Mouse (Mus musculus): ENCODE data around the gene Proser1. TPM values are rescaled to one million over a fixed set of nuclear protein-coding genes. Genes with fewer than 3 reads are reported as not detected.

The Proser1 gene
- total and polyA plus RNA-seq, 3 experiments: 4.2 to 60.8 (median 48.3) TPM

DNA sequence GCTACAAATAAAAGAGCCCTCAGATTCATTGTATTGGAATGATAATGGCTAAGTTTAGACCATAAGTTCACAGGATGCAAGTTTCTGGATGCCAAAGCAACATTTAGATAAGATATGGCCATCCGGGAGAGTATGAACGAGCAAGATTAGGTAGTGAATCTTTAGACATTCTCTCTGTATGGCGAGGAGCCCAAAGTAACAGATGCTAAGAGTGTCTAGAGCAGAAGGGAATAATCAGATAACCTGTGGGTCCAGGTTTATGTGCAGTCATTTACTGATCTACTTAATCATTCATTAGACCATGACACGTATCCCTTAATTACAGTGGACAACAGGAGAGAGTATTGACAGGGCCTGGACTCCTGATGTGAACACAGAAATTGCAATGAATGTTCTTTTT, 39.9 kb upstream of the Proser1 start:
- H3K27me3 ChIP-seq (ENCODE audit: insufficient read depth, low read length): no peaks in the 10 kb centered on the region
- no peak overlapping the region for H3K4me3 ChIP-seq (ENCODE audit: low read depth, low read length)
- DNase-seq (ENCODE audit: low spot score) (no peak), ATAC-seq (ENCODE audit: extremely low read depth, insufficient number of reproducible peaks, low FRiP score, poor library complexity, severe bottlenecking) (no peak)
- H3K9me3 ChIP-seq (replicated peaks): peaks cover 2% of the 10 kb centered on the region
- no peaks in the 10 kb centered on the region for H3K4me1 ChIP-seq (ENCODE audit: insufficient read depth, low read depth, low read length)
- no peaks in the 10 kb centered on the region for H3K36me3 ChIP-seq (replicated peaks)
- TF ChIP-seq CTCF (IDR thresholded peaks at IDR 0.05; ENCODE audit: low read depth, low read length) (no peak), GATA1 (IDR thresholded peaks at IDR 0.05; ENCODE audit: borderline replicate concordance, low read length) (no peak), GATA2 (IDR thresholded peaks at IDR 0.05; ENCODE audit: borderline replicate concordance, low read depth, low read length) (no peak), POLR2AphosphoS5 (IDR thresholded peaks at IDR 0.05; ENCODE audit: insufficient replicate concordance, low read depth, low read length) (no peak), TAL1 (conservative IDR thresholded peaks at IDR 0.05; ENCODE audit: low read depth, low read length) (no peak)

- no peak for ATAC-seq (ENCODE audit: extremely low read depth, insufficient number of reproducible peaks, low FRiP score, poor library complexity, severe bottlenecking)
- TF ChIP-seq TAL1 (conservative IDR thresholded peaks at IDR 0.05; ENCODE audit: low read depth, low read length) (no peak), GATA1 (IDR thresholded peaks at IDR 0.05; ENCODE audit: borderline replicate concordance, low read length) (no peak), CTCF (IDR thresholded peaks at IDR 0.05; ENCODE audit: low read depth, low read length) (no peak), GATA2 (IDR thresholded peaks at IDR 0.05; ENCODE audit: borderline replicate concordance, low read depth, low read length) (no peak), POLR2AphosphoS5 (IDR thresholded peaks at IDR 0.05; ENCODE audit: insufficient replicate concordance, low read depth, low read length) (no peak)
Observed at GRCm38 (mm10) chr3:53434610-53435009, 28.9 kb upstream of the Proser1 start.

GRCm38 (mm10) chr3:53436550-53436949, 26.9 kb upstream of the Proser1 start:
- 0 out of 2 replicates have a peak, but pooled peaks cover 6% of the 10 kb centered on the region for H3K9me3 ChIP-seq (replicated peaks)
- no peak for TF ChIP-seq GATA2 (IDR thresholded peaks at IDR 0.05; ENCODE audit: borderline replicate concordance, low read depth, low read length)
- no peak for TF ChIP-seq POLR2AphosphoS5 (IDR thresholded peaks at IDR 0.05; ENCODE audit: insufficient replicate concordance, low read depth, low read length)
- TF ChIP-seq TAL1 (conservative IDR thresholded peaks at IDR 0.05; ENCODE audit: low read depth, low read length): no peak
- no peak for TF ChIP-seq CTCF (IDR thresholded peaks at IDR 0.05; ENCODE audit: low read depth, low read length)
- no peak for TF ChIP-seq GATA1 (IDR thresholded peaks at IDR 0.05; ENCODE audit: borderline replicate concordance, low read length)
- no peaks in the 10 kb centered on the region for H3K4me1 ChIP-seq (ENCODE audit: insufficient read depth, low read depth, low read length)
- H3K36me3 ChIP-seq (replicated peaks): no peaks in the 10 kb centered on the region
- DNase-seq (ENCODE audit: low spot score): no peak
- H3K4me3 ChIP-seq (ENCODE audit: low read depth, low read length): no peak overlapping the region
- no peak for ATAC-seq (ENCODE audit: extremely low read depth, insufficient number of reproducible peaks, low FRiP score, poor library complexity, severe bottlenecking)
- H3K27me3 ChIP-seq (ENCODE audit: insufficient read depth, low read length): no peaks in the 10 kb centered on the region

More at GRCm38 (mm10) chr3:53434610-53435009, 28.9 kb upstream of the Proser1 start:
- Histone ChIP-seq H3K4me3 (ENCODE audit: low read depth, low read length) (no peak overlapping the region), H3K9me3 (replicated peaks) (0 out of 2 replicates have a peak, but pooled peaks cover 6% of the 10 kb centered on the region), H3K27me3 (ENCODE audit: insufficient read depth, low read length) (no peaks in the 10 kb centered on the region), H3K4me1 (ENCODE audit: insufficient read depth, low read depth, low read length) (no peaks in the 10 kb centered on the region), H3K36me3 (replicated peaks) (no peaks in the 10 kb centered on the region)
- no peak for DNase-seq (ENCODE audit: low spot score)

- Histone ChIP-seq H3K36me3 (replicated peaks) (peaks cover 37% of the 10 kb centered on the region), H3K27me3 (ENCODE audit: insufficient read depth, low read length) (no peaks in the 10 kb centered on the region), H3K9me3 (replicated peaks) (no peaks in the 10 kb centered on the region), H3K4me3 (ENCODE audit: low read depth, low read length) (no peak overlapping the region), H3K4me1 (ENCODE audit: insufficient read depth, low read depth, low read length) (no peaks in the 10 kb centered on the region)
- TF ChIP-seq GATA2 (IDR thresholded peaks at IDR 0.05; ENCODE audit: borderline replicate concordance, low read depth, low read length) (no peak), TAL1 (conservative IDR thresholded peaks at IDR 0.05; ENCODE audit: low read depth, low read length) (no peak), GATA1 (IDR thresholded peaks at IDR 0.05; ENCODE audit: borderline replicate concordance, low read length) (no peak), POLR2AphosphoS5 (IDR thresholded peaks at IDR 0.05; ENCODE audit: insufficient replicate concordance, low read depth, low read length) (no peak), CTCF (IDR thresholded peaks at IDR 0.05; ENCODE audit: low read depth, low read length) (no peak)
- DNase-seq (ENCODE audit: low spot score) (no peak), ATAC-seq (ENCODE audit: extremely low read depth, insufficient number of reproducible peaks, low FRiP score, poor library complexity, severe bottlenecking) (no peak)
Observed at GRCm38 (mm10) chr3:53445540-53445939, 17.9 kb upstream of the Proser1 start.

GRCm38 (mm10) chr3:53446801-53447200, 16.7 kb upstream of the Proser1 start:
- no peak for DNase-seq (ENCODE audit: low spot score)
- Histone ChIP-seq H3K36me3 (replicated peaks) (peaks cover 50% of the 10 kb centered on the region), H3K9me3 (replicated peaks) (no peaks in the 10 kb centered on the region), H3K4me3 (ENCODE audit: low read depth, low read length) (no peak overlapping the region), H3K27me3 (ENCODE audit: insufficient read depth, low read length) (no peaks in the 10 kb centered on the region), H3K4me1 (ENCODE audit: insufficient read depth, low read depth, low read length) (no peaks in the 10 kb centered on the region)
- no peak for ATAC-seq (ENCODE audit: extremely low read depth, insufficient number of reproducible peaks, low FRiP score, poor library complexity, severe bottlenecking)
- no peak for TF ChIP-seq TAL1 (conservative IDR thresholded peaks at IDR 0.05; ENCODE audit: low read depth, low read length)
- no peak for TF ChIP-seq GATA1 (IDR thresholded peaks at IDR 0.05; ENCODE audit: borderline replicate concordance, low read length)
- TF ChIP-seq CTCF (IDR thresholded peaks at IDR 0.05; ENCODE audit: low read depth, low read length): no peak
- TF ChIP-seq POLR2AphosphoS5 (IDR thresholded peaks at IDR 0.05; ENCODE audit: insufficient replicate concordance, low read depth, low read length): no peak
- no peak for TF ChIP-seq GATA2 (IDR thresholded peaks at IDR 0.05; ENCODE audit: borderline replicate concordance, low read depth, low read length)

- Histone ChIP-seq H3K4me3 (ENCODE audit: low read depth, low read length) (no peak overlapping the region), H3K9me3 (replicated peaks) (no peaks in the 10 kb centered on the region), H3K4me1 (ENCODE audit: insufficient read depth, low read depth, low read length) (no peaks in the 10 kb centered on the region), H3K27me3 (ENCODE audit: insufficient read depth, low read length) (no peaks in the 10 kb centered on the region), H3K36me3 (replicated peaks) (peaks cover 64% of the 10 kb centered on the region)
- ATAC-seq (ENCODE audit: extremely low read depth, insufficient number of reproducible peaks, low FRiP score, poor library complexity, severe bottlenecking) (peak; percentile 69; the same call in 1 of the 2 replicates), DNase-seq (ENCODE audit: low spot score) (peak; percentile 21)
- TF ChIP-seq GATA2 (IDR thresholded peaks at IDR 0.05; ENCODE audit: borderline replicate concordance, low read depth, low read length) (no peak), CTCF (IDR thresholded peaks at IDR 0.05; ENCODE audit: low read depth, low read length) (peak; percentile 41; the same call in 1 of the 2 replicates), POLR2AphosphoS5 (IDR thresholded peaks at IDR 0.05; ENCODE audit: insufficient replicate concordance, low read depth, low read length) (no peak)
Observed at GRCm38 (mm10) chr3:53448208-53448607, 15.3 kb upstream of the Proser1 start.

Data from G1E (cell line).